In genomic region chr16:38448458-38448857, GRCm38 (mm10) we compare ENCODE assay signal across 25 mouse cellular contexts. TPM values are rescaled to one million over a fixed set of nuclear protein-coding genes. Genes with fewer than 3 reads are reported as not detected.
DNase-seq lines count a peak whose midpoint lies in the region; ATAC-seq and TF ChIP-seq lines count a peak whose summit lies in the region.
"Had no signal": no experiment of that assay in that cellular context is flagged by ENCODE, and none has a peak within 500 bp of the region (broad histone marks: within the 10 kb centered on the region; RNA-seq: fewer than 3 reads in every experiment).

No protein-coding gene starts in this region.

- peak overlapping the region in 1 of 2 experiments; percentile 50; a peak in 1 of 4 replicates for H3K4me3 ChIP-seq in ES-E14 (ENCODE audit: insufficient read depth in 1 of 2, low read depth in 1 of 2, low read length in 2 of 2, poor library complexity in 1 of 2, severe bottlenecking in 1 of 2)
- H3K4me3 ChIP-seq in embryonic facial prominence, embryonic 10.5 days: no peak overlapping the region
- no peak overlapping the region for H3K4me3 ChIP-seq in embryonic facial prominence, embryonic 13.5 days
- no peak overlapping the region for H3K4me3 ChIP-seq in embryonic facial prominence, embryonic 15.5 days (replicated peaks)
- H3K4me3 ChIP-seq: embryonic facial prominence, embryonic 12.5 days; erythroblast, embryonic 14.5 days; forebrain, embryonic 10.5 days; forebrain, embryonic 12.5 days had no signal

- H3K4me1 ChIP-seq in ES-E14 (ENCODE audit: control insufficient read depth in 2 of 2, insufficient read depth in 2 of 2, low read length in 2 of 2, poor library complexity in 1 of 2): peaks cover 4 to 11% of the 10 kb centered on the region in 2 experiments; a peak in 3 of 4 replicates
- peaks cover 37% of the 10 kb centered on the region for H3K4me1 ChIP-seq in embryonic facial prominence, embryonic 10.5 days
- H3K4me1 ChIP-seq in embryonic facial prominence, embryonic 13.5 days: peaks cover 39% of the 10 kb centered on the region
- peaks cover 36% of the 10 kb centered on the region for H3K4me1 ChIP-seq in embryonic facial prominence, embryonic 15.5 days

- H3K9me3 ChIP-seq in ES-E14 (ENCODE audit: control insufficient read depth, insufficient read depth, low read depth, low read length): no peaks in the 10 kb centered on the region
- no peaks in the 10 kb centered on the region; the same call in none of the 2 replicates for H3K9me3 ChIP-seq in embryonic facial prominence, embryonic 10.5 days
- no peaks in the 10 kb centered on the region for H3K9me3 ChIP-seq in embryonic facial prominence, embryonic 13.5 days
- H3K9me3 ChIP-seq in embryonic facial prominence, embryonic 15.5 days (replicated peaks): no peaks in the 10 kb centered on the region
- H3K9me3 ChIP-seq: embryonic facial prominence, embryonic 12.5 days; forebrain, embryonic 10.5 days; forebrain, embryonic 12.5 days; G1E had no signal

- in situ Hi-C loops in ES-E14 (cut with MboI; ENCODE audit: low sequenced_read_pairs in 2 of 2, unreplicated experiment in 2 of 2): no loop called here

- peak overlapping the region; percentile 12; the same call in 1 of the 2 replicates for H3K27ac ChIP-seq in ES-E14 (ENCODE audit: insufficient read depth, low read depth, low read length, poor library complexity, severe bottlenecking)
- H3K27ac ChIP-seq in embryonic facial prominence, embryonic 10.5 days (replicated peaks): peak overlapping the region; percentile 51; the same call in 1 of the 2 replicates
- H3K27ac ChIP-seq in embryonic facial prominence, embryonic 13.5 days: peak overlapping the region; percentile 78
- H3K27ac ChIP-seq in embryonic facial prominence, embryonic 15.5 days (replicated peaks): peak overlapping the region; percentile 70; the same call in 1 of the 2 replicates
- H3K27ac ChIP-seq: embryonic facial prominence, embryonic 12.5 days; forebrain, embryonic 10.5 days; forebrain, embryonic 12.5 days had no signal

- peak overlapping the region; percentile 78; the same call in 1 of the 2 replicates for H3K9ac ChIP-seq in ES-E14 (ENCODE audit: insufficient read depth, low read depth, low read length, poor library complexity, severe bottlenecking)
- no peak overlapping the region for H3K9ac ChIP-seq in embryonic facial prominence, embryonic 13.5 days
- H3K9ac ChIP-seq in embryonic facial prominence, embryonic 15.5 days: no peak overlapping the region
- H3K9ac ChIP-seq: embryonic facial prominence, embryonic 12.5 days; forebrain, embryonic 12.5 days had no signal

- no peak for ATAC-seq in embryonic facial prominence, embryonic 13.5 days (ENCODE audit: insufficient number of reproducible peaks, insufficient read depth, low FRiP score, low TSS enrichment, low read depth)
- no peak for ATAC-seq in embryonic facial prominence, embryonic 15.5 days (ENCODE audit: insufficient number of reproducible peaks, low FRiP score, low TSS enrichment, low read depth)
- no peak for ATAC-seq in CD4-positive, CD25-positive, alpha-beta regulatory T cell, adult 4 months
- ATAC-seq: forebrain, embryonic 14.5 days; forebrain, embryonic 16.5 days; Patski had no signal

- no peaks in the 10 kb centered on the region for H3K27me3 ChIP-seq in embryonic facial prominence, embryonic 10.5 days (replicated peaks; ENCODE audit: low read depth, poor library complexity, severe bottlenecking)
- no peaks in the 10 kb centered on the region for H3K27me3 ChIP-seq in embryonic facial prominence, embryonic 13.5 days
- H3K27me3 ChIP-seq in embryonic facial prominence, embryonic 15.5 days: no peaks in the 10 kb centered on the region
- H3K27me3 ChIP-seq: CH12.LX; embryonic facial prominence, embryonic 12.5 days; forebrain, embryonic 12.5 days; Patski had no signal

- DNase-seq in ES-E14 (ENCODE audit: low read depth, low spot score): no peak
- peak; percentile 28 for DNase-seq in embryonic facial prominence, embryonic 10.5 days (ENCODE audit: low spot score)
- DNase-seq in urinary bladder, postnatal 10 days (ENCODE audit: low spot score): no peak
- DNase-seq in layer of hippocampus, postnatal 10 days (ENCODE audit: low spot score in 2 of 2): no peak
- no peak for DNase-seq in frontal cortex, postnatal 36 days (ENCODE audit: low spot score in 2 of 2)
- DNase-seq: adrenal gland, adult 8-10 months; adrenal gland, postnatal 14 days; adrenal gland, postnatal 36 days; cerebellum, adult 11-12 months; cerebellum, adult 2 months; cerebellum, adult 9-10 months; cerebellum, postnatal 10 days; cerebellum, postnatal 25 days had no signal

- H3K4me2 ChIP-seq in embryonic facial prominence, embryonic 13.5 days: peak overlapping the region; percentile 35
- no peak overlapping the region for H3K4me2 ChIP-seq in embryonic facial prominence, embryonic 15.5 days (replicated peaks)
- H3K4me2 ChIP-seq: forebrain, embryonic 12.5 days had no signal

- 71% methylated on average over 12 of the region's 12 CpGs for whole genome bisulfite sequencing in embryonic facial prominence, embryonic 10.5 days
- 41% methylated on average over 12 of the region's 12 CpGs for WGBS in embryonic facial prominence, embryonic 13.5 days
- WGBS in embryonic facial prominence, embryonic 15.5 days: 41% methylated on average over 12 of the region's 12 CpGs

- H3K36me3 ChIP-seq in ES-E14 (ENCODE audit: control insufficient read depth, insufficient read depth, low read length, poor library complexity, severe bottlenecking): peaks cover 26% of the 10 kb centered on the region
- H3K36me3 ChIP-seq in embryonic facial prominence, embryonic 10.5 days (replicated peaks): peaks cover 74% of the 10 kb centered on the region
- peaks cover 62% of the 10 kb centered on the region for H3K36me3 ChIP-seq in embryonic facial prominence, embryonic 13.5 days
- peaks cover 53% of the 10 kb centered on the region for H3K36me3 ChIP-seq in embryonic facial prominence, embryonic 15.5 days

TF ChIP-seq in ES-E14, 5 proteins besides CTCF, POLR2A, EP300 and RAD21:
- TF ChIP-seq ZC3H11A (IDR thresholded peaks at IDR 0.05; ENCODE audit: borderline replicate concordance, low read depth, low read length) (no peak), ZNF384 (IDR thresholded peaks at IDR 0.05; ENCODE audit: low read depth, low read length) (no peak)

RNA-seq across cellular contexts. Expression of gene Adprh, which starts 4.0 kb away (rescaled TPM):
- 70.2 and 121 TPM in 2 replicates for total RNA-seq in ES-E14 (2012; rRNA removed)
- polyA plus RNA-seq in embryonic facial prominence, embryonic 10.5 days (2016; fragmentation: Nextera tagmentation; extraction: Ambion mirVana): 139 and 143 TPM in 2 replicates
- polyA plus RNA-seq in embryonic facial prominence, embryonic 13.5 days (2015; fragmentation: Nextera tagmentation; extraction: Ambion mirVana): 125 and 138 TPM in 2 replicates
- polyA plus RNA-seq in embryonic facial prominence, embryonic 15.5 days (2015; fragmentation: Nextera tagmentation; extraction: Ambion mirVana): 105 and 109 TPM in 2 replicates
- polyA plus RNA-seq in CD4-positive, CD25-positive, alpha-beta regulatory T cell, adult 4 months (2017; shearing (Covaris generic)): 10 to 100 TPM; 73.1 to 92.7 TPM
- 10 to 100 TPM; 60.5 to 62.9 TPM for total RNA-seq in layer of hippocampus, postnatal 10 days (2021)

RNA-seq across cellular contexts. Expression of gene Cd80, which starts 6.9 kb away (rescaled TPM):
- total RNA-seq in ES-E14 (2012; rRNA removed): 11.1 and 15.2 TPM in 2 replicates
- 0.35 and 0.39 TPM in 2 replicates for polyA plus RNA-seq in embryonic facial prominence, embryonic 10.5 days (2016; fragmentation: Nextera tagmentation; extraction: Ambion mirVana)
- polyA plus RNA-seq in embryonic facial prominence, embryonic 13.5 days (2015; fragmentation: Nextera tagmentation; extraction: Ambion mirVana): 0.37 and 0.44 TPM in 2 replicates
- 0.21 and 0.41 TPM in 2 replicates for polyA plus RNA-seq in embryonic facial prominence, embryonic 15.5 days (2015; fragmentation: Nextera tagmentation; extraction: Ambion mirVana)
- polyA plus RNA-seq in CD4-positive, CD25-positive, alpha-beta regulatory T cell, adult 4 months (2017; shearing (Covaris generic)): 10 to 100 TPM in 1 of 2 experiments, 1 to 10 TPM in 1; 5.7 to 10.6 TPM
- under 1 TPM; 0.18 to 0.42 TPM for total RNA-seq in layer of hippocampus, postnatal 10 days (2021)
- polyA plus RNA-seq: erythroblast, embryonic 14.5 days had no signal

RNA-seq across cellular contexts. Expression of gene Pla1a, which starts 15.5 kb away (rescaled TPM):
- total RNA-seq in ES-E14 (2012; rRNA removed): 4.9 and 6.0 TPM in 2 replicates
- polyA plus RNA-seq in embryonic facial prominence, embryonic 10.5 days (2016; fragmentation: Nextera tagmentation; extraction: Ambion mirVana): not detected in 2 replicates
- 0.20 and 0.69 TPM in 2 replicates for polyA plus RNA-seq in embryonic facial prominence, embryonic 13.5 days (2015; fragmentation: Nextera tagmentation; extraction: Ambion mirVana)
- 0.49 and 0.60 TPM in 2 replicates for polyA plus RNA-seq in embryonic facial prominence, embryonic 15.5 days (2015; fragmentation: Nextera tagmentation; extraction: Ambion mirVana)
- polyA plus RNA-seq in CD4-positive, CD25-positive, alpha-beta regulatory T cell, adult 4 months (2017; shearing (Covaris generic)): under 1 TPM in 1 of 2 experiments, not detected in 1; 0.30 TPM
- under 1 TPM; 0.62 to 0.98 TPM for total RNA-seq in layer of hippocampus, postnatal 10 days (2021)
- polyA plus RNA-seq: erythroblast, embryonic 14.5 days; forebrain, embryonic 10.5 days; G1E had no signal

Comparison
In these comparisons a context has a peak if more than half of its experiments do, and no peak if none do; other contexts are left out.
1. H3K27ac ChIP-seq: peak in every context shown above with its lines; median percentile 78 in embryonic facial prominence, embryonic 13.5 days; 70 in embryonic facial prominence, embryonic 15.5 days; 51 in embryonic facial prominence, embryonic 10.5 days; 12 in ES-E14.